Mouse (Mus musculus): ENCODE data around the gene Comt. TPM values are rescaled to one million over a fixed set of nuclear protein-coding genes. Genes with fewer than 3 reads are reported as not detected.

The Comt gene
- total and polyA plus RNA-seq, 2 experiments from 2014 or later = 88.9 to 102 TPM

- peak; percentile 87 for ATAC-seq
- no peaks in the 10 kb centered on the region for H3K9me3 ChIP-seq (ENCODE audit: low read length)
- H3K9ac ChIP-seq (replicated peaks; ENCODE audit: low read length) = no peak overlapping the region
- H3K4me2 ChIP-seq (ENCODE audit: low read depth, low read length) = no peak overlapping the region
- WGBS = 19% methylated on average over 8 of the region's 8 CpGs
- no peak overlapping the region for H3K4me3 ChIP-seq (ENCODE audit: low read length)
- H3K4me1 ChIP-seq (ENCODE audit: insufficient read depth, low read length) = no peaks in the 10 kb centered on the region
- peak; percentile 96 for DNase-seq (ENCODE audit: low spot score)
- H3K27me3 ChIP-seq (ENCODE audit: insufficient read depth, low read length) = no peaks in the 10 kb centered on the region
- H3K27ac ChIP-seq = no peak overlapping the region
- peaks cover 8% of the 10 kb centered on the region for H3K36me3 ChIP-seq (ENCODE audit: insufficient read depth, low read length)
- peak; percentile 100 for TF ChIP-seq CTCF (IDR thresholded peaks at IDR 0.05; ENCODE audit: low read depth)
Measured at GRCm38 (mm10) chr16:18443385-18443841, 16.8 kb upstream of the Comt start.

GRCm38 (mm10) chr16:18436128-18436527 is 9.5 kb upstream of the Comt start:
- Histone ChIP-seq H3K27ac (no peak overlapping the region), H3K4me3 (ENCODE audit: low read length) (no peak overlapping the region), H3K27me3 (ENCODE audit: insufficient read depth, low read length) (no peaks in the 10 kb centered on the region), H3K9ac (replicated peaks; ENCODE audit: low read length) (no peak overlapping the region), H3K4me2 (ENCODE audit: low read depth, low read length) (no peak overlapping the region), H3K9me3 (ENCODE audit: low read length) (no peaks in the 10 kb centered on the region), H3K36me3 (ENCODE audit: insufficient read depth, low read length) (peaks cover 8% of the 10 kb centered on the region; the same call in 1 of the 2 replicates), H3K4me1 (ENCODE audit: insufficient read depth, low read length) (no peaks in the 10 kb centered on the region)
- WGBS = 84% methylated on average over 6 of the region's 6 CpGs
- ATAC-seq (no peak), DNase-seq (ENCODE audit: low spot score) (no peak)
- no peak for TF ChIP-seq CTCF (IDR thresholded peaks at IDR 0.05; ENCODE audit: low read depth)

- Histone ChIP-seq H3K27me3 (ENCODE audit: insufficient read depth, low read length) (no peaks in the 10 kb centered on the region), H3K9ac (replicated peaks; ENCODE audit: low read length) (no peak overlapping the region), H3K9me3 (ENCODE audit: low read length) (no peaks in the 10 kb centered on the region), H3K4me1 (ENCODE audit: insufficient read depth, low read length) (no peaks in the 10 kb centered on the region), H3K4me2 (ENCODE audit: low read depth, low read length) (no peak overlapping the region), H3K36me3 (ENCODE audit: insufficient read depth, low read length) (0 out of 2 replicates have a peak, but pooled peaks cover 4% of the 10 kb centered on the region), H3K4me3 (ENCODE audit: low read length) (no peak overlapping the region), H3K27ac (no peak overlapping the region)
- ATAC-seq = no peak
- TF ChIP-seq CTCF (IDR thresholded peaks at IDR 0.05; ENCODE audit: low read depth) = no peak
- no peak for DNase-seq (ENCODE audit: low spot score)
- WGBS = 93% methylated on average over 5 of the region's 5 CpGs
Measured at GRCm38 (mm10) chr16:18433341-18433920, 6.8 kb upstream of the Comt start.

GRCm38 (mm10) chr16:18430641-18431212 is 4.1 kb upstream of the Comt start:
- ATAC-seq (no peak), DNase-seq (ENCODE audit: low spot score) (no peak)
- no peak for TF ChIP-seq CTCF (IDR thresholded peaks at IDR 0.05; ENCODE audit: low read depth)
- Histone ChIP-seq H3K27ac (no peak overlapping the region), H3K36me3 (ENCODE audit: insufficient read depth, low read length) (no peaks in the 10 kb centered on the region), H3K4me3 (ENCODE audit: low read length) (no peak overlapping the region), H3K9ac (replicated peaks; ENCODE audit: low read length) (no peak overlapping the region), H3K9me3 (ENCODE audit: low read length) (no peaks in the 10 kb centered on the region), H3K27me3 (ENCODE audit: insufficient read depth, low read length) (no peaks in the 10 kb centered on the region), H3K4me1 (ENCODE audit: insufficient read depth, low read length) (peaks cover 8% of the 10 kb centered on the region), H3K4me2 (ENCODE audit: low read depth, low read length) (no peak overlapping the region)
- WGBS = 85% methylated on average over 8 of the region's 8 CpGs

GRCm38 (mm10) chr16:18429641-18430040 is 3.0 kb upstream of the Comt start:
- Histone ChIP-seq H3K27ac (no peak overlapping the region), H3K9ac (replicated peaks; ENCODE audit: low read length) (no peak overlapping the region), H3K4me3 (ENCODE audit: low read length) (no peak overlapping the region), H3K4me2 (ENCODE audit: low read depth, low read length) (no peak overlapping the region), H3K9me3 (ENCODE audit: low read length) (no peaks in the 10 kb centered on the region), H3K4me1 (ENCODE audit: insufficient read depth, low read length) (peaks cover 15% of the 10 kb centered on the region), H3K27me3 (ENCODE audit: insufficient read depth, low read length) (no peaks in the 10 kb centered on the region), H3K36me3 (ENCODE audit: insufficient read depth, low read length) (no peaks in the 10 kb centered on the region)
- TF ChIP-seq CTCF (IDR thresholded peaks at IDR 0.05; ENCODE audit: low read depth) = no peak
- DNase-seq (ENCODE audit: low spot score) (no peak), ATAC-seq (no peak)
- 88% methylated on average over 8 of the region's 8 CpGs for WGBS

GRCm38 (mm10) chr16:18428516-18429042 is 1.9 kb upstream of the Comt start:
- no peak for TF ChIP-seq CTCF (IDR thresholded peaks at IDR 0.05; ENCODE audit: low read depth)
- no peak for ATAC-seq
- H3K9ac ChIP-seq (replicated peaks; ENCODE audit: low read length) = no peak overlapping the region
- H3K4me2 ChIP-seq (ENCODE audit: low read depth, low read length) = no peak overlapping the region
- no peak for DNase-seq (ENCODE audit: low spot score)
- no peaks in the 10 kb centered on the region for H3K9me3 ChIP-seq (ENCODE audit: low read length)
- H3K4me3 ChIP-seq (ENCODE audit: low read length) = no peak overlapping the region
- H3K36me3 ChIP-seq (ENCODE audit: insufficient read depth, low read length) = no peaks in the 10 kb centered on the region
- peaks cover 15% of the 10 kb centered on the region for H3K4me1 ChIP-seq (ENCODE audit: insufficient read depth, low read length)
- H3K27ac ChIP-seq = no peak overlapping the region
- H3K27me3 ChIP-seq (ENCODE audit: insufficient read depth, low read length) = no peaks in the 10 kb centered on the region
- WGBS = 84% methylated on average over 7 of the region's 7 CpGs

- peaks cover 15% of the 10 kb centered on the region for H3K4me1 ChIP-seq (ENCODE audit: insufficient read depth, low read length)
- 84% methylated on average over 5 of the region's 5 CpGs for WGBS
- no peak overlapping the region for H3K9ac ChIP-seq (replicated peaks; ENCODE audit: low read length)
- ATAC-seq (no peak), DNase-seq (ENCODE audit: low spot score) (no peak)
- no peak overlapping the region for H3K27ac ChIP-seq
- TF ChIP-seq CTCF (IDR thresholded peaks at IDR 0.05; ENCODE audit: low read depth) = no peak
- no peaks in the 10 kb centered on the region for H3K36me3 ChIP-seq (ENCODE audit: insufficient read depth, low read length)
- no peaks in the 10 kb centered on the region for H3K9me3 ChIP-seq (ENCODE audit: low read length)
- H3K27me3 ChIP-seq (ENCODE audit: insufficient read depth, low read length) = no peaks in the 10 kb centered on the region
- H3K4me3 ChIP-seq (ENCODE audit: low read length) = no peak overlapping the region
- H3K4me2 ChIP-seq (ENCODE audit: low read depth, low read length) = no peak overlapping the region
Measured at GRCm38 (mm10) chr16:18428011-18428515, 1.4 kb upstream of the Comt start.
